Mouse (Mus musculus): ENCODE results near the gene Fhit. TPM values are rescaled to one million over a fixed set of nuclear protein-coding genes. Genes with fewer than 3 reads are reported as not detected.

Fhit gene
- polyA plus RNA-seq, 1 experiment: not detected

GRCm38 (mm10) chr14:10023382-10023781 lies 1138.5 kb downstream of the Fhit start:
- 83% methylated on average over 2 of the region's 2 CpGs for WGBS
- TF ChIP-seq CTCF (IDR thresholded peaks at IDR 0.05; ENCODE audit: control insufficient read depth, insufficient read depth, low read length): no peak
- TF ChIP-seq POLR2A (IDR thresholded peaks at IDR 0.05; ENCODE audit: borderline replicate concordance, control insufficient read depth, low read depth, low read length): no peak
- Histone ChIP-seq H3K27ac (ENCODE audit: control insufficient read depth, insufficient read depth, low read depth, low read length, poor library complexity) (no peak overlapping the region), H3K4me3 (replicated peaks; ENCODE audit: control insufficient read depth, low read depth, low read length) (no peak overlapping the region), H3K4me1 (ENCODE audit: control insufficient read depth, insufficient read depth, low read length) (no peaks in the 10 kb centered on the region)

- WGBS: 58% methylated on average over 2 of the region's 2 CpGs
- no peak overlapping the region for H3K27ac ChIP-seq (ENCODE audit: control insufficient read depth, insufficient read depth, low read depth, low read length, poor library complexity)
- H3K4me3 ChIP-seq (replicated peaks; ENCODE audit: control insufficient read depth, low read depth, low read length): no peak overlapping the region
- H3K4me1 ChIP-seq (ENCODE audit: control insufficient read depth, insufficient read depth, low read length): no peaks in the 10 kb centered on the region
- TF ChIP-seq POLR2A (IDR thresholded peaks at IDR 0.05; ENCODE audit: borderline replicate concordance, control insufficient read depth, low read depth, low read length): no peak
- no peak for TF ChIP-seq CTCF (IDR thresholded peaks at IDR 0.05; ENCODE audit: control insufficient read depth, insufficient read depth, low read length)
Measured at GRCm38 (mm10) chr14:10022304-10022703, 1139.5 kb downstream of the Fhit start.

- WGBS: 69% methylated on average over 5 of the region's 5 CpGs
- no peaks in the 10 kb centered on the region for H3K4me1 ChIP-seq (ENCODE audit: control insufficient read depth, insufficient read depth, low read length)
- H3K27ac ChIP-seq (ENCODE audit: control insufficient read depth, insufficient read depth, low read depth, low read length, poor library complexity): no peak overlapping the region
- TF ChIP-seq CTCF (IDR thresholded peaks at IDR 0.05; ENCODE audit: control insufficient read depth, insufficient read depth, low read length): no peak
- TF ChIP-seq POLR2A (IDR thresholded peaks at IDR 0.05; ENCODE audit: borderline replicate concordance, control insufficient read depth, low read depth, low read length): no peak
- no peak overlapping the region for H3K4me3 ChIP-seq (replicated peaks; ENCODE audit: control insufficient read depth, low read depth, low read length)
Measured at GRCm38 (mm10) chr14:10020400-10021140, 1141.3 kb downstream of the Fhit start.

GRCm38 (mm10) chr14:10013817-10014266 lies 1148.0 kb downstream of the Fhit start:
- Histone ChIP-seq H3K4me3 (replicated peaks; ENCODE audit: control insufficient read depth, low read depth, low read length) (no peak overlapping the region), H3K4me1 (ENCODE audit: control insufficient read depth, insufficient read depth, low read length) (no peaks in the 10 kb centered on the region), H3K27ac (ENCODE audit: control insufficient read depth, insufficient read depth, low read depth, low read length, poor library complexity) (no peak overlapping the region)
- TF ChIP-seq POLR2A (IDR thresholded peaks at IDR 0.05; ENCODE audit: borderline replicate concordance, control insufficient read depth, low read depth, low read length) (no peak), CTCF (IDR thresholded peaks at IDR 0.05; ENCODE audit: control insufficient read depth, insufficient read depth, low read length) (no peak)
- WGBS: 69% methylated on average over 1 of the region's 1 CpGs

- no peak overlapping the region for H3K4me3 ChIP-seq (replicated peaks; ENCODE audit: control insufficient read depth, low read depth, low read length)
- no peak overlapping the region for H3K27ac ChIP-seq (ENCODE audit: control insufficient read depth, insufficient read depth, low read depth, low read length, poor library complexity)
- no peaks in the 10 kb centered on the region for H3K4me1 ChIP-seq (ENCODE audit: control insufficient read depth, insufficient read depth, low read length)
- no peak for TF ChIP-seq CTCF (IDR thresholded peaks at IDR 0.05; ENCODE audit: control insufficient read depth, insufficient read depth, low read length)
- TF ChIP-seq POLR2A (IDR thresholded peaks at IDR 0.05; ENCODE audit: borderline replicate concordance, control insufficient read depth, low read depth, low read length): no peak
- WGBS: 72% methylated on average over 7 of the region's 7 CpGs
Measured at GRCm38 (mm10) chr14:10013003-10013816, 1148.6 kb downstream of the Fhit start.

GRCm38 (mm10) chr14:10006278-10006677 lies 1155.6 kb downstream of the Fhit start:
- WGBS: 82% methylated on average over 5 of the region's 5 CpGs
- TF ChIP-seq CTCF (IDR thresholded peaks at IDR 0.05; ENCODE audit: control insufficient read depth, insufficient read depth, low read length) (no peak), POLR2A (IDR thresholded peaks at IDR 0.05; ENCODE audit: borderline replicate concordance, control insufficient read depth, low read depth, low read length) (no peak)
- no peaks in the 10 kb centered on the region for H3K4me1 ChIP-seq (ENCODE audit: control insufficient read depth, insufficient read depth, low read length)
- H3K4me3 ChIP-seq (replicated peaks; ENCODE audit: control insufficient read depth, low read depth, low read length): no peak overlapping the region
- H3K27ac ChIP-seq (ENCODE audit: control insufficient read depth, insufficient read depth, low read depth, low read length, poor library complexity): no peak overlapping the region

- Histone ChIP-seq H3K4me3 (replicated peaks; ENCODE audit: control insufficient read depth, low read depth, low read length) (no peak overlapping the region), H3K27ac (ENCODE audit: control insufficient read depth, insufficient read depth, low read depth, low read length, poor library complexity) (no peak overlapping the region), H3K4me1 (ENCODE audit: control insufficient read depth, insufficient read depth, low read length) (no peaks in the 10 kb centered on the region)
- TF ChIP-seq POLR2A (IDR thresholded peaks at IDR 0.05; ENCODE audit: borderline replicate concordance, control insufficient read depth, low read depth, low read length): no peak
- no peak for TF ChIP-seq CTCF (IDR thresholded peaks at IDR 0.05; ENCODE audit: control insufficient read depth, insufficient read depth, low read length)
- WGBS: 82% methylated on average over 2 of the region's 2 CpGs
Measured at GRCm38 (mm10) chr14:10003847-10004246, 1158.0 kb downstream of the Fhit start.

- WGBS: 76% methylated on average over 1 of the region's 1 CpGs
- no peak overlapping the region for H3K4me3 ChIP-seq (replicated peaks; ENCODE audit: control insufficient read depth, low read depth, low read length)
- no peak overlapping the region for H3K27ac ChIP-seq (ENCODE audit: control insufficient read depth, insufficient read depth, low read depth, low read length, poor library complexity)
- TF ChIP-seq CTCF (IDR thresholded peaks at IDR 0.05; ENCODE audit: control insufficient read depth, insufficient read depth, low read length) (no peak), POLR2A (IDR thresholded peaks at IDR 0.05; ENCODE audit: borderline replicate concordance, control insufficient read depth, low read depth, low read length) (no peak)
- no peaks in the 10 kb centered on the region for H3K4me1 ChIP-seq (ENCODE audit: control insufficient read depth, insufficient read depth, low read length)
Measured at GRCm38 (mm10) chr14:9990677-9991076, 1171.2 kb downstream of the Fhit start.

Data from bone marrow, adult 2 months (tissue).